Mouse (Mus musculus) kidney, adult 8-10 months (tissue): ENCODE data around the gene Actl10.

Experiments
- DNase-seq, 2 experiments: peaks; one replicate each; pipeline ENCODE4 v3.0.0; 2022

Actl10 gene

DNA sequence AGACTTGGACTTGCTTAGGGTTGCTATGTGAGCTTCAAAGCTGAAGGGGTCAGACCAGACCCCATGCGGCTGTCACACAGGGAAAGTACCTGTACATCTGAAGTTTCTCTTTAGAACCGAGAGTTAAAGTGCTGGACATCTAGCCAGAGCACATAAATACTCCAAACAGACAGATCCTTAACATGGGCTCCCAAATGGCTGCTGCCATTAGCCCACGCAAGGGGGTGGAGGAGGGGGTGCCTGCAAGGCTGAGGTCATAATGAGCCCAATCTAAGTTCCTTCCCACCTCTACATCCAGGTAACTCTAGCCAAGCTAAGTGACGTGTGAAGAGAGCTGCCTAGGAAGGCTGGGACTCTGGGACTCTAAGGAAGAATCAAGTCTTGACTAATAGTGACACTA is at the start of gene Actl10:
TSS of gene Actl10 (plus strand) at position 301 of the 400 bp plus-strand sequence.
- DNase-seq = no peak

GRCm38 (mm10) chr2:154507076-154507475 is 44.5 kb upstream of the Actl10 start:
- DNase-seq = no peak

DNA sequence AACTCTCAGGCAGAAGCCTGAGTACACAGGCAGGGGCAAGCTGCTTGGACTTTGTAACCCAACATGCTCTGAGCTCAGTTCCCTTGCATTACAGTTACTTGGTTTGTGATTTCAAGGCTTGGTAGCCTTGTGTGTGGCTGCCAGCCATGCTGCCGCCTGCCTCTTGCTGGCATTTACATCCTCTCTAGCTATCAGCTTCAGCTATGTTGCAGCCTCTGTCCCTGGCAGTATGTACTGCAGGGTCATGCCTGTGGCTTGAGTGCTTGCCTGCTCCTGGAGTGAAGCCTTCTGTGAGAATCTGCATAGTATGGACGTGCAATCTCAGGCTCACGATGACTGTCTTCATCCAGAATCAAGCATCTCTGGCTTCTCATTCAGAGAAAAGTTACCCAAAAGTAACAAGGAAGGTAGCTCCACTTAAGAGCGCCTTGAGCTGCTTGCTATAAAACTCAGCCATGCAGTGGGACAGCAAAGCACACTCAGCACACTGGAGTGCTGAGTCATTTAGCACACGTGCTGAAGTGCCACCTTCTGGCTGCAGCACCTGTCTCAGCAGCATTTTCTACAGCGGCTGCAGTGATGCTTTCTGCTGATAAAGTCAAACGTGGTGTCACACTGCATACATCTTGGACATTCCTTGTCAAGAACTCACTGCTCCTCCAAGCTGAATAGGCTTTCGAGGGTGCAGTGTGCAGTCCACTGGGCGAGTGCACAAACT is 43.9 kb upstream of the Actl10 start:
- DNase-seq = peak; percentile 12 to 39

DNA sequence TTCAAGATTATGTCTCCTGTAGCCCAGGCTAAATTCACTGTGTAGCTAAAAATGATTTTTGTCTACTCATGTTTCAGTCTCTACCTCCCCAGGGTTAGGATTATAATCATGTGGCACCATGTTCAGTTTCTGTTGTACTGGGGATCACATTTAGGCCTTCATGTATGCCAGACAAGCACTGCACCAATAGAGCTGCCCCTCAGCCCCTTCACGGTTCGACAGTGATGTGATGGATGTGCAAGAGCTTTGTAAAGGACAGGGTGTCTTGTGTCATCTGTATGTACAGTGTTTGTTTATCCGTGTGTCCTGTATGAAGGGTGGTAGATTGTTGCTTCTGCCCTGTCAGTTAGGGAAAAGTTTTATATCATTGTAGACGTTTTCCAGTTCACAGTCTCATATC is 43.1 kb upstream of the Actl10 start:
- no peak for DNase-seq

DNA sequence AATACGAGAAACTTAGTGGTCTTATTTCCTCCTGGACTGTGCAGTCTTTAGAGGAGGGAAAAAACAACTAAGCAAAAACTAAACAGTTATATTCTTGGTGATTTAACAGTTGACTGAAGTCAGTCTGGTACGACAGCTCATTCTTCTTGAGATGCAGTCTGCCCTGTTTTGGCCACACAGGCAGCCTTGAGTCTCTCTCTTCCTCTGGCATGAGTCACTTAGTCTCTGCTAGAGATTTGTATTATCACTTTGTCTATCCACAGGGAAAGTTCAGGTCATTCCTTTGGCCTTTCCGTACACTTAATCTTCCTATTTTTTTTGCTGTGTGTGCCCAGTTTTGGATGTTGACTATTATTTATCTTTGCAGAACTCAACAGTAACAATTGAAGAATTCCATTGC is 41.4 kb upstream of the Actl10 start:
- DNase-seq = no peak

DNA sequence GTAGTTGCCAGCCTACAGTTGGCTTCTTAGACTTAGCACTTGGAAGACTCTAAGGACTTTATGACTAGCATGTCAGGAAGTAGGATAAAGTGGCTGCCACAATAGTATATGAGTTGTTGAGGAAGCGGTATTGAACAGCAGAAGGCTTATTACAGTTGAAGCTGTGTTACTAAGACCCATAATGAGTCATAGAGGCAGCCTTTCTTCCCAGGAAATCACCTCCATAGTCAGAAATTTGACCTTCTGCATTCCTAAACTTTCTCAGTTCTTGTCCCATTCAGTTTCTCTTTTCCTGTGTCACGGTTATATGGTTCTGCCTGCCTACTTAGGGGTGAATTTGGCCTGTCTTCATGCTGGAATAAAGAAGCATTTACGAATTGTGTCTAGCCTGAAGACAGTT is 34.6 kb upstream of the Actl10 start:
- DNase-seq = no peak

GRCm38 (mm10) chr2:154517424-154517823 is 34.2 kb upstream of the Actl10 start:
- DNase-seq = no peak

GRCm38 (mm10) chr2:154521449-154521848 is 30.1 kb upstream of the Actl10 start:
- DNase-seq = no peak

DNA sequence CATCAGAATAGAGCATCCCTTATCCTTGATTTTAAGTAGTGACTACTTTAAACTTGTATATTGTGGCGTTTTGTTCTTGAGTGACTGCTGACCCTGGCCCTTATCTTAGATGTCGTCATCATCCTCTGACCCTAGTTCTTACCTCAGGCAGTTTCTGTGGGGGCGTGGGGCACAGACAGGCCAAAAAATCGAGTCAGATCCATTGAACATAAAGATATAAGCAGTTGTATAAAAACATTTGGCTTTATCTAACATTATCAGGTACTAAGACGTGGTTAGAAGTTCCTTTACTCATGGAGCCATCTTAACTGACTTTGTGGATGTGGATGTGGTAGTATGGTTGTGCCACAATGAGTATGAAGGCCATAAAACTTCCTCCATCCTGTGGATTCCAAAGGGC is 29.2 kb upstream of the Actl10 start:
- DNase-seq = no peak

DNA sequence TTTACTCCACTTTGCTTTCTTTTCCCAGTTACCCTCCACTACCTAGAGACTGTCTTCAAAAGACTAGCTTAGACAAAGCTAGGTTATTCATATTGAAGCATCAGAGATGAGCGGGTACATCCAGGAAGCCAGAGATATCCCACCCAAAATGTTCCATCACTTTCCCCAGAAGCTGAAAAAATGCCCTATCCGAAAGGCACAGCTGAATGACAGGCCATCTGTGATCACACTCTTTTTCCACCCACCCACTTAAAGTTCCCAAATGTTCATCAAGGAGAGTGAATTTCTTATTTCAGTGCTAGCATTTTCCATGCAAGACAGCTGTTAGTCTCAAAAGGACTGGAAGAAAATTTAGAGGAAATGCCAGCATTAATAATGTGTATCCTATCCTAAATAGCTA is 26.3 kb upstream of the Actl10 start:
- no peak for DNase-seq

DNA sequence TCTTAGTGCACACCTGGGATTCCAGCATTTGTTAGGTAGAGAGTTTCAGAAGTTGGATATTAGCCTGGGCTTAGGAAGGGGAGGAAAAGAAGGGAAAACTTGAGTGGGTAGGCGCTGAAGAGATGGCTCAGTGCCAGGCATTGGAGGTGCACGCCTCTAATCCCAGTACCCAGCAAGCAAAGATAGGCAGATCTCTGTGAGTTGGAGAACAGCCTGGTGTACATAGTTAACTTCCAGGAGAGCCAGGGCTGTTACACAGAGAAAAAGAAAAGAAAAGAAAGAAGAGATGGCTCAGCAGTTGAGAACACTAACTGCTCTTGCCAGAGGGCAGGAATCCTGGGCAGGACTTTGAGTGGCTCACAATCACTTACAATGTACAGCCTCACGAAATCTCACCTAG is 25.0 kb upstream of the Actl10 start:
- DNase-seq = no peak

DNA sequence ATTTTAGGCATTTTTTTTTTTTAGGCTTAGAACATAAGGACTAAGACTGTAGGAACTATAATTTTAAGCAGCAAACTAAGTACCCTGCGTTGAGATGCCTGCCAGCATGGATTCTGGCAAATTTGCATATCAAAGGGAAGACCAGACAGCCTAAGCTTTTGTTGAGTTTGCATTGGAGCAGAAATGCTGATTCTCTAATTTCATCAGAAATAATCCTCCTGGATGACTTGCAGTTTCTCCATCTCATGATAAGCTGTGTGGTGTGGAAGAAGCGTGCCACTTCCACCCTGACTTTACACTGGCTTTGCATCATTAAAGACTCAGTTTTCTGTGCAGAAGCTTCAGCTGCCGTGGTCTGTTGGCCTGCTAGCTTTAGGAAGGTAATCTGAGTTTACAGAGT is 18.7 kb upstream of the Actl10 start:
- DNase-seq = no peak

DNA sequence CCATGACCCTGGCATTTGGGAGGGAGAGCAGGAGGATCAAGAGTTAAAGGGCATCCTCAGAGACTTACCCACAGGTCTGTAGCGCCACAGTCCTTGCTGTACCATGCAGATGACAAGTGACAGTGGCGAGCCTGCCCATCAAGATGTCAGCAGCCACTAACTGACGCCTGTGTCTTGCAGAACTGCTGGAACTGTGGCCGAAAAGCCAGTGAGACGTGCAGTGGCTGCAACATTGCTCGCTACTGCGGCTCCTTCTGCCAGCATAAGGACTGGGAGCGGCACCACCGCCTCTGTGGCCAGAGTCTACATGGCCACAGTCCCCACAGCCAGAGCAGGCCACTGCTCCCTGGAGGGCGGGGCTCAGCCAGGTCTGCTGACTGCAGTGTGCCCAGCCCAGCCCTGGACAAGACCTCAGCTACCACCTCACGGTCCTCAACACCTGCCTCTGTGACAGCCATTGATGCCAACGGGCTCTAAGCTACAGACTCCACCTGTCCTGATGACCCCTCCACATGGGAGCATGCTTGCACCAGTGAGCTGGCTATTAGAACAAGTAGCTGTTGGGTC is 16.8 kb upstream of the Actl10 start:
- no peak for DNase-seq

DNA sequence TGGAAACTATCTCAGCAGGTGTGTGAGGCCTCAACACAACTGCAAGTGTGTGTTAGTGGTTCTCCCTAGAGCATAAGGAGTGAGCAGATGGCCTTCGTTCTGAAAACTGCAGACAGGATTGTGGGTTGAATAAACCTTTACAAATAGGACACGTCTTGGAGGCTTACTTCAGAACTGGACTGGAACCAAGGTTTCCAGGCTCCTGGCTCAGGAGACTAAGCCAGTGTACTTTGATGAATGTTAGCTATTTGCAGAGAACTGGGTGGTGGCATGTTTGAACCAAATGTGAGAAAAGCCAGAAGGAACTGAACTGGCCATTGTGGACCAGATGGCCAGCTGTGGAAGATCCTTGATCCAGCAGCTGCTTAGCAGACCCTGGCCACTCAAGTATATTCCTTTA is 13.3 kb upstream of the Actl10 start:
- no peak for DNase-seq

GRCm38 (mm10) chr2:154538710-154539109 is 12.9 kb upstream of the Actl10 start:
- no peak for DNase-seq

DNA sequence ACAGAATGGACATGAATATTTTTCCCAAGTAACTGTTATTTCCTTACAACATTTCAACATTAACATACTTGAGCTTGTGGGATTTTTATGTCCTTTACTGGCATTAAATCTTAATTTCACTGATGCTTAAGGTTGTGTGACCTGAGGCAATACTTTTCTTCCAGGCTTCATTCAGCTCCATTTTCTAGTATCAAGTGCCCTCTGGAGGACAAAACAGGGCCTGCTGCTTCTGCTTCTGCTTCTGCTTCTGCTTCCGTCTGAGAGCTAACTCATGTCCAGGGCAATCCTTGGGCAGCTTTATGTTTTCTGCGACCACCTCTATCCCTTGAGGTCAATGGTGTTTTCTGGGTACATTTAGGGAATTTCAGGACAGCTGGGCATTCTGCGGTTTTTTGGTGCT is 11.9 kb upstream of the Actl10 start:
- DNase-seq = peak in 1 of 2 experiments; percentile 35

GRCm38 (mm10) chr2:154541630-154542029 is 9.9 kb upstream of the Actl10 start:
- no peak for DNase-seq

DNA sequence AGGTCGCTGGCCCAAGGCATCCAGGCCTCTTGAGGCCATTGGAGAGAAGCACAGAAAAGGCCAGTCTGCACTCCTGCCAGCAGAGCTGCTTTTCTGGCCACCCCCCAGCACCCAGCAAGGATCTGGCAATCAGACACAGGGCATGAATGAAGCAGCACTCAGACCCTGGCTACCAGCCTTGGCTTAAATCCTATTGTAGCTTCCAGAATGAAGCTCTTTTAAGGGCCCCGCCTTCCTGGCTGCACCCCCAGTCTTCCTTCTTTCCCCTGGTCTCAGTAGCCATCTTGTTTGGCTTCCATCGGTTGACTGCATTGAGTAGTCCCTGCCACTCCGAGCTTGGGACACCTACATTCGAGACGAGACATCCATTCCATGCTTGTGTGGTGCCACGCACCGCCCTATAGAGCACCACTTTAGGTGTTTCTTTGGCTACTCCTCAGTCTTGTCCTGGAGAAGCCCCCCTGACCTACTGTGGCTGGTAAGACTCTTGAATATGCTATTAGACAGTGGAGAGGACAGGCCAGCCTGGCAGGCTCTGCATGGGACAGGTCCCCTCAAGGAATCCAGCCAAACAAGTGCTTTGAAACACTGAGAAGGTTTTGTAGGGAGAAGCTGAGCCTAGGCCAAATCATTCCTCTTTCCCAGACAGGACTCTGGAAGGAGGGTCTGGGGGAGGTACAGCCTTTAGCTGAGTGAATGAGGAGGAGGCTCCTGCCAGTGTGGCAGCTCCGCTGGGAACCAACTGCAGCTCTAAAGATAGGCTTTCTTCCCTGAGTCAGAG is 7.8 kb upstream of the Actl10 start:
- no peak for DNase-seq

DNA sequence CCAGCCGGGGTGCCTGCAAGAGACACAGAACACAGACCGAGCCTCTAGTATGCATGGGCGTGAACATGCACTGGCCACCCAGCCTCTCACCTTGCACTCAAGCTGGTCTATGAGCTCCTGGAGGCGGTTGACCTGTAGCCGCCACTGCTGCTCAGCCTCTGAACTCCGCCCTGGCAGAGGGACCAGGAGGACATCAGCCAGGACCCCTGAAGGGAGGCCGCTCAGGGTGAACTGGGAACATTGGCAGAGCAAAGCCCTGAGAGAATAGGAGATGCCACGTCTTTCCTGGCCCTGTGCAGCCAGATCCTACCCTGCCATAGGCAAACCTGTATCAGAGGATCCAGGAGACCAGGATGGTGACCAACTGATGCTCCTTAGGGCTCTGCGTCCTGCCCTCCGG is 4.9 kb upstream of the Actl10 start, which contains the start of gene 1700003F12Rik:
TSS of gene 1700003F12Rik (plus strand) at position 375 of the 400 bp plus-strand sequence.
- no peak for DNase-seq

DNA sequence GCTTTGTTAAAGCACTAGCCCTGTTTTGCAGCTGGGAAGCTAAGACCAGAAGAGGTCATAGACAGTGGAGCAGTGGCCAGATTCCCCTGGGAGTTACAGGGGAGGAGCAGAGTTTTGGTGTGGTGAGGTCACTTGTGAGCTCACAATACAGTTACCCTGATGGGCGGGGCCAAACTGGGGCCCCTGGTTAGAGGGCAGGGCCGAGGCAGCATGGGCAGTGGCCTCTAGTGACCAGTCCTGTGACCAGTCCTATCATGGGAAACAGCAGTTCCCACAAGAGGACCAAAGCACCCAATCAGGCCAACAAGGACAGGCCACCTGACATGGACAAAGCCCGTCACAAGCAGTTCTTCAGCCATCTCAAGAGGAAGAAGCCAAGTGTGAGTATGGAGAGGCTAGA is 2.9 kb upstream of the Actl10 start:
- no peak for DNase-seq

GRCm38 (mm10) chr2:154549127-154549885 is 2.3 kb upstream of the Actl10 start:
- peak; percentile 38 to 46 for DNase-seq

- no peak for DNase-seq
Observed at GRCm38 (mm10) chr2:154549886-154550189, 1.7 kb upstream of the Actl10 start.

GRCm38 (mm10) chr2:154550937-154551336 is 639 bp upstream of the Actl10 start:
- DNase-seq = no peak

- no peak for DNase-seq
Observed at GRCm38 (mm10) chr2:154551927-154552326, 351 bp downstream of the Actl10 start.
